Mouse (Mus musculus) ES-CJ7 (cell line): Measurements from ENCODE around the gene Tenm4.
A peak's percentile ranks its signal among the peaks of the same experiment; 100 is the strongest.
"Not testable (repeated sequence)": the region's sequence is repeated elsewhere in the genome, so short reads cannot be mapped to it uniquely, and the experiment has no call there.

Source experiments
- DNase-seq: peaks from one replicate; pipeline ENCODE4 v3.0.0; 2011; ENCODE audit warnings: low read depth, low spot score

Gene Tenm4

DNA sequence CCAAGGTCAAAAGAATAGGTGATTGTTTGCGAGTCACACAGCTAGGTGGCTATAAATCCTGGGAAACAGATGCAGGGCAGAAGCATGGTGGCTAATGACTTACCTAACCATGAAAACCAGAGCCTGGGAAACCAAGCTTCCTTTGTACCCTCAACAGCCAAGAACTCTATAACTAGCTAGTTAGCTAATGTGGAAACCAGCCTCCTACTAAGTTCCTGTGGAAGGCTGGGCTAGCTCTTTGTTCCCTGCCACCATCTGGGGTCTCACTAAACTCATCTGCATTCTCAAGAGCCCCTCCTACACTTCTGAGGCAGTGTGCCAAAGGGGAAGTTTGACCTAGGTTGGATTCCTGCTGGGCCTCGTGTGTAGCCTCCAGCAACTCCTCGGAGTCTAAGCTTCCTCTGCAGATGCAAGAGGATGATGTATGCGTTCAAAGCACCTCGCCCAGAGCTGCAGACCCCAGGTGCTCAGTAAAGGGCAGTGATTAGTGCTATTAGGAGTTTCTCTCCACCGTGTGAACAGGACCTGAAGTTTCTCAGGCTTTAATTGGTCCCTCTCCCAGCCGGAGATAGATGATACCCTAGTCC, 719.1 kb downstream of the Tenm4 start:
- peak; percentile 81 for DNase-seq

DNA sequence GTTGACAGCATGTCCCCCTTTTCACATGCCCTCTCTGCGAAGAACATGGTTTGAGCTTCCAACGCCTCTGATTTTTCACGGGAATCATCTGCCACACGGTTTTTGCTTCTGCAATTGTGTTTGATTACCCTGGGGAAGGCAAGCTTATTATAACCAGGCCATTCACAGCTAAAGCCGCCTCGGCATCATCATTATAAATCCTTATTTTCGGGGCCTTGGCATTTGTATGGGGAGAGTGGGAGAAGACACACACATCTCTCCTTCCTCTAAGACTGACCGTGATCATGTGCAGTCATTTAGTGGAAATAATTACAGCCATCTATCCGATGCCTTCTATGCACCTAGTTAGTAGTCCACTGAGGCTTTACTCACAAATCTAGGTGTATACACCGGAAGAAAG, 719.9 kb downstream of the Tenm4 start:
- DNase-seq = no peak

DNA sequence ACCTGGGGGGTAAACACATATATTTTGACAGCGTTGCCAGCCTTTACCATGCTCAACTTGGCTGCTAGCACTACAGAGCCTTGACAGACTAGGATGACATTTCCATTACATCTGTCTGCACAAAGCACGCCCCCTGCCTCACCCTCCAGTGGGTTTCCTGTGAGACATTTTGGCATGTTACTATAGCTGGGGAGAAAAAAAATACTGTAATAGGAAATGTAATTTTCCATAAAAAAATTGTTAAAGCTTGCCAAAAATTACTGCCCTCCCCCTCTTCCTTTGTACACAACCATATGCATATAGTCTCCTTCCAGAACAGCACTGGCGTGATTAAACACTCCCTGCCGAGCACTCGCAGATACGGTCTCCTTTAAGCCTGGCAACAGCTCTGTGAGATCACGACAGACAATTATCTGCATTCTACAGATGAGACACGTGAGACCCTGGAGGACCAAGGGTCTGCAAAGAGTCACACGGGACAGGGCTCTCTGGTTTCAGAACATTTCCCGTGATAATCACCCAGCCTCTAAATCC, 728.1 kb downstream of the Tenm4 start:
- DNase-seq = no peak

DNA sequence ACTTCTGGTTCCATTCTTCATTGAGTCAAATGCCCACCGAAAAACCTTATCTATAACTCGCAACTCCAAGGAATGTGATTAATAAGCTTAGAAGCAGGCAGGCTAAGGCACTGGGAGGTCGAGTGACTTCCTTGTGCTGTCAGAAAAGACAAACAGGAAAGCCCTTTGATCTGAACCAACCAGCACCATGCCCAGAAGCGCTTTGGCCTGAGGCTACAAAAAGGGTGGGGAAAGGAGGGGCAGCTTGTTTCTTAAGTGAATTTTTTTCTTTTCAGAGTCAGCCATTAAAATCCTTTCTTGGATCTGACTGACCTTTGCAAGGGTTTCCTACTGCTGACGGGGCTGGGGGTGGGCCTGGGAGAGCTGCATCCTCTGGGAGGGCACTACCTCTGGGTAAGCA, 731.1 kb downstream of the Tenm4 start:
- DNase-seq = peak; percentile 64

DNA sequence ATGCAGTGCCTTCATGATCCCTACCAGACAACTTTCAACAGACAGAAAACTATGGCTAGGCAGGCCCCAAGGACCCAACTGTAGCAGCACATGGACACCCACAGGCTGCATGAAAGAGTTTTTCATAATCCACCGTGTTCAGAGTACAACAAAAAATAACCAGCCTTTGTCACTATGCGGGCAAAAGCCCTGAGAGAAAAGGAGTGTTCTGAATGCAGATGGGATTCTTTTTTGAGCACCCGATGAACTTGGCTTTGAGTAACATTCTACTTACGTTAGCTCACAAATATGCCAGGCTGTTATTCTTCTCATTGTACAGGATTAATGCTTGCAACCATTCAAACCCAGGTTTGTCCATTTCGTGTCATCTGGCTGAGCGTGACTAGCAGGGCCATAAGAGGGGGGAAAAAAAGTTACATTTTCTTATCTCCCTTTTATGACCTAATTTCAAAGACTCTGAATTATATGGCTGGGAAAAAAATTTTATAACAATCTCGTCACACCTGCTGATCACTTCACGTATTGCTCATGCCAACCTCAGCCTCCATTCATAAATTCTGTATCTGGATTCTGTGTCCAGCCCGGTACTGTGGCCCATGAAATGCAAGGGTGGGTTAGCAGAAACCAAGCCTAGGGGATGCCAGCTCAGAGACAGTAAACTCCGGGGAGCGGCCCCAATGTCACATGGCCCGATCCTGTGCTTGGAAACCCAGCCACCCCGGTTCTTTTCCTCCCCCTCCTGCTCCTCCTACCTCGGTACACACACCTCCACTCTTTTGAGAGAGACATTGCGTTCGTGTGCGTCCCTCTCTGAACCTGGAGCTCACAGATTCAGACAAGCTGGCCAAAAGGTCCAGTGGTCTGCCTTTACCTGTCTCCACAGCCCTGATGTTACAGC, 732.3 kb downstream of the Tenm4 start:
- DNase-seq = no peak

DNA sequence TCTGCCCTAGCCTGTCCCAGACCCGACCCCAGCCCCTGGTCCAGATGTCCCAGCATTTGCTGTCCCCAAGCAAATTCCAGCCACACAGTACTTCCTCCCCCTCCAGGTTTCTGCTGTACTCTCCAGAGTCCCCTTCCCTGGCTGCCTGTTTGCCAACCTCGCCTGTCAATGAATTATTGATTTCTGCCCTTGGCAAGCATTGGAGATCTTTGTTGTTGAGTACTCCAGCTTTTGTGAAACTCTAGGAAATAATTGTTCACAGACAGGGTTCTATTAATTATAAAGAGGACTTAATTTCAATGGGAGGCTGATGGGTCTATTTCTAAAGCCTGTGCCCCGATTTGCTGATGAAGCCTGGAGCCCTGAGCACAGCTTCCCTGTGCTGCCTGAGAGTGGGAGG, 733.4 kb downstream of the Tenm4 start:
- DNase-seq = no peak

DNA sequence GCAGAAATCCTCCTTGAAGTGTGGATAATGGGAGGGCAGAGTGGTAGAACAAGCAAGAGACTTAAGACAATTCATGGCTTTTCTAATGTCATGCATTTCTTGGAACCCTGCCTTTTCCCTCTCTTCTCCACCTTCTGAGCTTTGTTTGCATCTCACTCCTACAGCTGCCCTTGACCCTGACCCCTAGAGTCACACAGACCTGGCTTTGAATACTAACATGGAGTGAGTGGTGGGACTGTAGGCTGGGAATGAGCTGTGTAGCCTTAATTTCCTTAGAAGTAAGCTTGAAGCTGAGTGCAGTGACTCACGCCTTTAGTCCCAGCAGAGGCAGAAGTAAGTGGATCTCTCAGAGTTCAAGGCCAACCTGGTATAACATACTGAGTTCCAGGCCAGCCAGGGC, 733.9 kb downstream of the Tenm4 start:
- DNase-seq = peak; percentile 35

DNA sequence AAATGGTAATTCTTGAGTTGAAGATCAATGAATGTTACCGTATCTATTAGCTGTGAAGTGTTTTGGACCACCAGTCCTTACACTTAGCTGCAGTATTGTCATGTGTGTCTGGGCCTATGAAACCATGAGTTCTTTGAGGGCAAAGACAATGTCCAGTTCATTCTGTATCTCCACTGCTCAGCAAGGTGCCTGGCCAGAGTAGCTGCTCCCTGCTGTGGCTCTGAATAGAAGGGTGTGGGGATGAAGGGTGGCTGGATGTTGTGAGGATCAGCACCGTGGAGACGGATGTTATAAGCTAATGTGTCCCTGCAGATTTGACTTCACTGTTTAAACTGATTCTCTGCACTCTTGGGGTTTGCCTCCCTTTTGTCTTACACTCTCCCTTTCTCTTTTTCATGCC, 734.4 kb downstream of the Tenm4 start:
- peak; percentile 37 for DNase-seq

DNA sequence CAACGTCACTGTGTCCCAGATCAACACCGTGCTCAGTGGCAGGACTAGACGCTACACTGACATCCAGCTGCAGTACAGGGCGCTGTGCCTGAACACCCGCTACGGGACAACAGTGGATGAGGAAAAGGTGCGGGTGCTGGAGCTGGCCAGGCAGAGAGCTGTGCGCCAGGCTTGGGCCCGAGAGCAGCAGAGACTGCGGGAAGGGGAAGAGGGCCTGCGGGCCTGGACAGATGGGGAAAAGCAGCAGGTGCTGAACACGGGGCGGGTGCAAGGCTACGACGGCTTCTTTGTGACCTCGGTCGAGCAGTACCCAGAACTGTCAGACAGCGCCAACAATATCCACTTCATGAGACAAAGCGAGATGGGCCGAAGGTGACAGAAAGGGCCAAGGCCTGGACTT, 735.2 kb downstream of the Tenm4 start:
- peak; percentile 21 for DNase-seq

DNA sequence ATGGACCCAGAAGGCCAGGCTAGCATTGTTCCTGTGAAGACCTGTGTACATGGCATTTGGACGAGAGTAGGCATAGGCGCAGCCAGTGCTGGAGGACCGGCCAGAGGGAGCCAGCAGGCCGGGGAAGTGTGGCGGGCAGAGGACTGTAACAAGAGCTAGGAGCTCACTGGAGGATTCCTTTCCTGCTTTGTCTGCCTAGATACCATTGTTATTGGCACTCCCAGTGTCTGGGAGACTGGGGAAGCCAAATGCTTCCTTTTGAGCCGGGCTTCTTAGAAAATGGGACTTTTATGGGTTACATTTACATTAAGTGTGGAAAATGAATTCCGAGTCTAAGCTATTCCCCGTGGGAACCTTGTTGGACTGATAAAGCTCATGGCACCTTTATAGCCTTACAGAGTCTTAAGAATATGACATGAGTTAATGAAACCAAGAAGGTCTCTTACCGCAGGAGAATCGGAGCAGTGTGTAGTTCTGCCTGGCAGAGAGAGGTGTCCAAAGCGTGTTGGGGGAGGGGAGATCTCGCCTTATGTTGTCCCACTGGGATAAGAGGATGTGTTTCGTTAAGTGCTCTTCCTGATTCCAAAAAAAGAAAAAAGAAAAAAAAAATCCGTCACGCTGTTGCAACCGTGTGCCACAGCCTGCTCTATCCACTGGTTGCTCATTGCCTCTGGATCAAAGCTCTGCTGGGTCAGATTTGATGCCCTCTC, 737.1 kb downstream of the Tenm4 start:
- DNase-seq = no peak

DNA sequence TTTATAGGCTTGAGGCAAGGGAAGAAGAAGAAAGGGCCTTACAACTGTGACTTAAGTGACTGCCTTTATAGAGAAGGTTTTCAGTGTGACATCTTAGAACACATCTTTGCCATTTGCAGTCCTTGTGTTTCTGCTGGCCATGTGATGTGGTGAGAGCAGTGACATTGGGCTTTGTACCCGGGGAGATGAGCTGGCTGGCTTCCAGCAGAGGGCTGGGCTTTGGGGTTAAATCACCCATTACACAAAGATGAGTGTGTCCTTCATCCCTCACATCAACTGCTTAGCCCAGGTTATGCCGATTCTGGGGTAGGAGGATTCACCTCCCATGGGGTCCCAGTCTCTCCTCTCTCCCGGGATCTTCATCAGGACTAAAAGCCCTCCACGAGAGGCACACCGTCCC, 738.8 kb downstream of the Tenm4 start:
- DNase-seq = no peak

DNA sequence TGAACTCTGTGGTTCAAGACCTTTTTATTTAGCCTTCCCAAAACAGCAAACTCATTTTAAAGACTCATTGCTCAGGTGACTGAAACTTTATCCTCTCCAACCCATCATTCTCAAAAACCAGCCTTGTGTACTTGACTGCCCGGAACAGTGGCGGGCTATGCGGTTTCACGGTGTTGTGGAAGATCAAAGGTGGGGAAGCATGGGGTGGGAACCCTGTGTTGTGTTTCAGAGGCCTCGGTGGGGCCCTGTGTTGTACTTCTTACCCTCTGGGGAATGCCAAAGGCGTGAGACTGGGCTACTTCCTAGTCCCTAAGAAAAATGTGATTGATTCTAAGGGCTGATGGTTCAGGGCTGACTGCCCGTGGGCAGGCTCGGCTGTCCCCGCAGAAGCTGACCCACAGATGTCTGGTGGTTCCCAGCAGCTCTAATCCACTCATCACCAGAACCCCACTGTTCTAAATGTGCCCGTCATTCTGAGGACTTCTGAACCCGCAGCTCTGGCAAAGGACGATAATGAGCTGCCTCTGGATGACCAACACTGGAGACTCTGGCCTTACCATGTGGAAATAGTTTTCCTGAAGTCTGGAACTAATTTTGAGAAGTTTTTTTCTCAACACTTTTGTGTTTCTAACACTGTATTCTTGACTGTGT, 739.4 kb downstream of the Tenm4 start:
- no peak for DNase-seq

DNA sequence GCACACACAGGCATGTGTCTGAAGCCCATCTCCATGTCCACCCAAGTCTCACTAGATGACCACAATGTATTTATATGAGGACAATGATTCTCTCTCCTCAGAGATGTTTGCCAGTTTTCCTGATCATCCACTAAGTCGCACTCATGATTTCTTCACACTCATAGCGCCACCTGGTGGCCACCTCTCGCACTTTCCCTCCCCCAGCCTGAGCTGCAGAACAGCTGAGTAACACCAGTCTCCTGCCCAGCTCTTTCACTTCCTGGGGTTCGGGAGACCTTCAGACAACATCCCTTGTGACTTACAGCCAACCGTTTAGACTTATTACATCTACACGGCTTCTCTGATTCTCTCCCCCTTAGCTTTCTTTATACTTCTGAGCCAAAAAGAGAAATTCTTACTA, 743.0 kb downstream of the Tenm4 start:
- DNase-seq = peak; percentile 67

DNA sequence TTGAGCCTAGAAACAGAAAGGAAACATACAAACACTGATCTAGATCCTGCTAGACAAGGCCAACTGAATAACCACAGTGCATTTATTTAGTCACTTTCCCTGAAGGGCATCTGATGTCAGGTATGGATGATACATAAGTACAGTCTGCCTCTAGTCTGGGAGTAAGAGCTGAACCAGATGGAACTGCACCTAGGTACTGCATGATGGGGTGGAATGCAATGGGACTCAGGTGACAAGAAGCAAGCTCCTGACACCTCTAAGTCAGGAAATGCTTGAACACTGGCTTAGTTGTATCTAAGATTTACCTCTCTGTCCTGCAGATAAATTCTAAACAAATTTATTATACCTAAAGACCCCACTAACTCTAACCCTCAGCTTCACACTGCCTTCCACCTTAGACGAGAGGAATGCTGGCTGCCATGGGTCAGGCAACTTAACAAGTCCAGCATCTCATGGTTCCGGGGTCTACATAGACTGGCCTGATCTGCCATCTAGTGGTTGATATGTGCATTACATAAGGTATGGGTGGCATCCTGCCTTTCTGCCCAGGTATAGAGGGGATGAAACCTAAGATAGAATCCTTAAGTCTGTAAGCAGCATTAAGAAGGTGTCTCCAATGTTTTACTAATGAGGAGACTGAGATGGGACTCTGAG, 744.5 kb downstream of the Tenm4 start:
- DNase-seq = peak; percentile 78

DNA sequence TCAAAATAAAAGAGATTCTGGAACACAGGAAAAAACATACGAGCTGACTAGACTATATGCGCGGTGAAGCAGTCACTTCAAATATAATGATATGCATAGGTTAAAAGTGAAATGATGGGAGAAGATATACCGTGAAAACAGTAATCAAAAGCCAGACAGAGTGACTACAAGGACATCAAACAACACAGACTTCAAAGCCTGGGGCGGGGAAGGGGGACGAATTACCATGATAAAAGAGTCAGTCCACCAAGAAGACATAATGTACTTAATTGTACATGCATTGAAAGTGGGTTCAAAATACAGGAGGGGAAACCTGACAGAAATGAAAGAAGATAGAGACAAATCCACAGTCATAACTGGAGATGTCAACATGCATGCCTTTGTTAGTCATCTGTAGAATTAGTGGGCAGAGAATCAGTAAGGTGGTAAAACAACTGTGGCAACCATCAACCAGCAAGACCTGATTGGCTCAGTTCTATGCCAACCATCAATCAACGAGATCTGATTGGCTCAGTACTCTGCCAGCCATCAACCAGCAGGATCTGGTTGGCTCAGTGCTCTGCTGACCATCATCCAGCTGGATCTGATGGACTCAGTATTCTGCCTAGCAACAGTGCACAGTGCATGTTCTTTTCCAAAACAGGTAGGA, 749.5 kb downstream of the Tenm4 start:
- no peak for DNase-seq

DNA sequence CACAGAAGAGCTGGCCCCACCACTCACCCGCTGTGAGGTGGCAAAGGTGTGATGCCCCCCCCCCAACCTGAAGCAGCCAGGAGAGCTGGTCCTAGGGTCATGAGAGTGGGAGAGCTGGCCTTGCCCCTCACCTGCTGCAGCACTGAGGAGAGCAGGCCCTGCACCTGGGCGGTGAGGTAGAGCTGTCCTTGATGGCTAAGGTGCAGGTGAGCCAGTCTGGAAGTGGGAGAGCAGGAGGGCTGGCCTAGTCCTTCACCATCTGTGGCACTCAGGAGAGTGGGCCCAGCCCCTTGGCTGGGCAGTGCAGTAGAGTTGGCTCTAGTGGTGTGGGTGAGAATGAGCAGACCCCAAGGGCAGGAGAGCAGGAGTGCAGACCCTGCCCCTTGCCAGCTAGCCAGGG, 751.9 kb downstream of the Tenm4 start:
- no peak for DNase-seq

DNA sequence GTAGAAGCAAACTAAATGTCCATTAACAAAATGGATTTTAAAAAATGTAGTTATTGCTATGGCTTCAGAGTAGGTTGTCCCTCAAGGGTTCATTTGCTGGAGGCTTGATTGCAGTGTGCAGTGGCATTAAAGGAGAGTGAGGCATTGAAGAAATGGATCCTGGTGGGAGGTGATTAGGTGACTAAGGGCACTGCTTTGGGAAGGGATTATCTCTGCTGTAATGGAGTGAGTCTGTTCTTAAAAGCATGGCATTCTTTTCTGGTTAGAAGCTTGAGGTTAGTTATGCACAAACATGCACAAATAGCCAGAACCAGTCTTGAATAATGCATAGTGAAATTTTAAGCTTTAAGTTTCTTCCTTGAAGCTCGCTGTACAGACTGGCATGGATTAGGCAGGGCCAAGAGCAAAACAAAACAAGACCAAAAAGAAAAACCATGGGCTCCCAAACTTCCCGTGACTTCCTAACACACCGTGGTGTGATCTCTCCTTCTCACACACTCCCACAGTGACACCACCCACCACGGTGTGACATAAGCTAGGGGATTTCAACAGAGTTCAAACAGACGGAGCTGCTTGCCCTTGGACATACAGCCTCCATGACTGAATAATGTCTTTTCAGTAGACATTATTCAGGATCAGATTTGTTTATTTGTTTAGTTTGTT, 772.8 kb downstream of the Tenm4 start:
- DNase-seq = no peak

DNA sequence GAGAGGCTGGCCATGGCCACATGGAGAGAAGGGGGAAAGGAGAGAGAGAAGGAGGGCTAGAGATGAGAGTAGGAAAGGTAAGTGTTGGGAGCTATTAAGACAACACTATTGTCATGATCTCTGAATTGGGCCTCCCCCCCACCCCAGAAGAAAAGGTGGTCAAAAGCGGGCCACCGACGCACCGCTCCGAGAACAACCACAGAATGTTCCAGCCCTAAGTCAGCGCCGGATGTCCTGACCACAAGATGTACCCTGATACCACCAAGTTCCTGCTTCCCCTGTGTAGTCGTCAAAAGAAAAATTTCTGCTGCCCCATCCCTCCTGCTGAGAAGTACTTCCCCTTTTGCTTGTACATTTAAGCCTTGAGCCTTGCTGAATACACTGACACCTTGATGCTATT, 775.5 kb downstream of the Tenm4 start:
- not testable (repeated sequence) for DNase-seq

DNA sequence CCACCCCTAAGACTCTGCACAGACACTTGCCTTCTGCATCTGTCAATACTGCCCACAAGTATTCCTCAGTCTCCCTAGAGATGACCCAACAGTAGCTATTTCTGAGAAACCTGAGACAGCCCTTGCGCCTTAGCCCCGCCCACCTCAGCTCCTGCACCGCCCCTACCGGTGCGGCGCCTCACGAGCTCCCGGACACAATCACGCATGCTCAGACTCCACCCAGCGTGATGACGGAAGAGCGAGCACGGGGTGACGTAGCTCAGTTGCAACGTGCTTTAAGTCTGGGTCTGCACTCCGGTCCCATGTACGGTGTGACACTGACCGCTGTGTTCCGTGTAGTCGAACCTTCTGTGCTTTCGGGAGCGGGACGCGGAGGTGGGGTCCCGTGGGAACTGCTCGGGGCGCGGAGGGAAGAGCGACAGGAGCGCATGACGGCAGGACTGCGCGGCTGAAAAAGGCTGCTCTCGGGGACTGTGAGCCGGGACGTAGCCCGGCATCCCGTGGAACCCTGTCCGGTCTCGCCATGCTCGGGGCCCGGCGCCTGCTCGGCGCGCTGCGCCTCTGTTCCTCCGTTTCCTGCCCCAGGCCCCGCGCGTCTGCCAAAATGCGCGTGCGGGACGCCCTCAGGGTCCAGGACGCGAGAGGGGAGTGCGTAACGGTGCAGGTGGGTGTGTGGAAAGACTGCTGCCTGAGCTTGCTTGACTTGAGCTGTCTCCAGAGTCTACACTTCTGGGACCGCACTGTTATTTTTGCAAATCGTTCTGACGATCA, 780.4 kb downstream of the Tenm4 start, which contains the start of gene Nars2:
Nars2 (plus strand) TSS at position 225 of the 771 bp plus-strand sequence.
- peak; percentile 99 for DNase-seq
